Mouse (Mus musculus) right cerebral cortex, postnatal 25 days (tissue): ENCODE data around the gene 1700056E22Rik.

Experiments
- DNase-seq: peaks from one replicate; pipeline ENCODE4 v3.0.0; 2022

1700056E22Rik gene

GRCm38 (mm10) chr1:184019042-184019721 lies 14.9 kb downstream of the 1700056E22Rik start:
- DNase-seq: no peak

- DNase-seq: no peak
Measured at GRCm38 (mm10) chr1:184017606-184018005, 16.5 kb downstream of the 1700056E22Rik start.

GRCm38 (mm10) chr1:184015995-184016730 lies 17.9 kb downstream of the 1700056E22Rik start:
- DNase-seq: no peak

DNA sequence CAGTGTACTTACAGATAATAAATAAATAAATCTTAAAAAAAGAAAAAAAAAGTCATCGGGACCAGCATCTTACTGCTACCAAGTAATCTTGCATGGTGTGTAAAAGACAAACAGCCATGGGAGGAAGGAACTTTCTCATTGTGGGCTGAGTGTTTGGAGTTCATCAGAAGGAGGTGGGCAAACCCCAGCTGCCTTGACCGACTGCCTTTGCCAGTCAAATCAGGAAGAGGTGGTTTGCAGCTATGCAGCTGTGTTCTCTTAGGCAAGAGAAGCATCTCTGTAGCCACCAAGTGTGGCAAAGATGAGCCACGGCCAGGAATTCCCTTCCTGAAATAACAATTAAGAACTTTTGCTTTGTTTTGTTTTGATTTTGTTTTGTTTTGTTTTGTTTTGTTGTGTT lies 20.0 kb downstream of the 1700056E22Rik start:
- DNase-seq: no peak

DNA sequence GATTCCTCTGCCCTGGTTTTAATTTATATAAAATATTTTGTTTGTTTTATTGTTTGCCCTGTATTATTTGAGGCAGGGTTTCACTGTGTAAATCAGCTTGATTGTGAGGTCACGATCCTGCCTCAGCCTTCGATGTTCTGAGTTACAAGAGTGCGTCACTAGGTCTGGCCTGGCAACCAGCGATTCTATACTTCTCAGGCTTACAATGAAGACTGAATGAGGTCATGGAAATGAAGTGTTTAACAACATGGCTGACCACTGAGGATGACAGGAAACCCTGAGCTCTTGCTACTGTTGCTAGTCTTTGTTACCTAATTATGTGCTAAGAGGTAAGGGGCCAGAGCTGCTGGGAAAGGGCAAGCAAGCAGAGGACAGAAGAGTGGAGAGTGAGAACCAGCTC lies 21.0 kb downstream of the 1700056E22Rik start, which contains the start of gene Dusp10:
Dusp10 (plus strand) TSS at position 197 of the 400 bp plus-strand sequence.
- DNase-seq: no peak

GRCm38 (mm10) chr1:184011311-184011710 lies 22.8 kb downstream of the 1700056E22Rik start:
- DNase-seq: no peak

GRCm38 (mm10) chr1:184006086-184006485 lies 28.0 kb downstream of the 1700056E22Rik start:
- DNase-seq: no peak

GRCm38 (mm10) chr1:184005315-184006058 lies 28.6 kb downstream of the 1700056E22Rik start:
- DNase-seq: no peak

GRCm38 (mm10) chr1:184004311-184004710 lies 29.8 kb downstream of the 1700056E22Rik start:
- no peak for DNase-seq

GRCm38 (mm10) chr1:184002470-184002869 lies 31.6 kb downstream of the 1700056E22Rik start:
- peak; percentile 4 for DNase-seq

DNA sequence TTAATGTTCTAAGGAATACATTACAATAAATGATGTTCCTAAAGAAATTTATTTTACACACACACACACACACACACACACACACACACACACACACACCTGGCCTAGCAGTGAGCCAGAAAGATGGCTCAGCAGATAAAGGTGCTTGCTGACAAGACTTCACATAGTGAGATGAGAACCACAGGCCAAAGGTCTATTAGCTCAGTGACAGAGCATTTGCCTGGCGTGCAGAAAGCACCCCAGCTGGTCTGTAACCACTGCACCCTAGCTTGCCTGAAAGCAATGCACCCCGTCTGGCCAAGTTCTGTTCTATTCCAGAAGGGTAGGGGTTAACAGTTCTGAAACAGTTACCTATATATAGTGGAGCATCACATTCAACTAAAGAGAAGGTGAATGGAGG lies 36.9 kb downstream of the 1700056E22Rik start:
- no peak for DNase-seq

- DNase-seq: no peak
Measured at GRCm38 (mm10) chr1:183991921-183992320, 42.2 kb downstream of the 1700056E22Rik start.

- no peak for DNase-seq
Measured at GRCm38 (mm10) chr1:183987711-183988245, 46.3 kb downstream of the 1700056E22Rik start.
